Mouse (Mus musculus) embryonic facial prominence, embryonic 11.5 days (tissue): ENCODE data around the gene Cpn2. TPM values are rescaled to one million over a fixed set of nuclear protein-coding genes. Genes with fewer than 3 reads are reported as not detected.

Source experiments
- ATAC-seq: fragments of 200-750 bp; cut with Nextera tagmentation; replicated peaks from 2 replicates; pipeline ENCODE4 v1.8.0; 2017; ENCODE audit warnings: low read depth; ENCODE audit not compliant: insufficient number of reproducible peaks, low FRiP score, low TSS enrichment
- DNase-seq: peaks from one replicate; pipeline ENCODE4 v3.0.0-alpha.2; 2015; ENCODE audit warnings: low spot score
- H3K27ac ChIP-seq: fragments of 300-500 bp; sonication (generic); replicated peaks from 2 replicates; pipeline ENCODE4 v1.5.1; 2014; ENCODE audit warnings: mild to moderate bottlenecking, low read depth, low read length, control low read depth
- H3K27me3 ChIP-seq: fragments of 300-500 bp; sonication (generic); 2 replicates; pipeline ENCODE4 v1.6.1; 2014; ENCODE audit warnings: mild to moderate bottlenecking, low read length, moderate library complexity, mixed read lengths; ENCODE audit not compliant: control insufficient read depth, insufficient read depth
- H3K36me3 ChIP-seq: fragments of 300-500 bp; sonication (generic); replicated peaks from 2 replicates; pipeline ENCODE4 v1.6.1; 2014; ENCODE audit warnings: low read depth, mild to moderate bottlenecking, low read length, moderate library complexity, mixed read lengths; ENCODE audit not compliant: control insufficient read depth, insufficient read depth
- H3K4me1 ChIP-seq: fragments of 300-500 bp; sonication (generic); 2 replicates; pipeline ENCODE4 v1.6.1; 2014; ENCODE audit warnings: low read length, mixed read lengths; ENCODE audit not compliant: control insufficient read depth, insufficient read depth
- H3K4me2 ChIP-seq: fragments of 300-500 bp; sonication (generic); 2 replicates; pipeline ENCODE4 v1.6.1; 2014; ENCODE audit warnings: low read depth, mild to moderate bottlenecking, control low read depth, low read length, moderate library complexity
- H3K4me3 ChIP-seq: fragments of 300-500 bp; sonication (generic); 2 replicates; pipeline ENCODE4 v1.5.1; 2014; ENCODE audit warnings: low read depth, low read length, control low read depth
- H3K9ac ChIP-seq: fragments of 300-500 bp; sonication (generic); replicated peaks from 2 replicates; pipeline ENCODE4 v1.6.1; 2014; ENCODE audit warnings: mild to moderate bottlenecking, control low read depth, low read length
- H3K9me3 ChIP-seq: fragments of 300-500 bp; sonication (generic); replicated peaks from 2 replicates; pipeline ENCODE4 v1.6.1; 2016; ENCODE audit warnings: mild to moderate bottlenecking, low read length, inconsistent platforms, mixed read lengths; ENCODE audit not compliant: control insufficient read depth
- WGBS: fragments of 180-500 bp; shearing (Covaris S2); extraction: QIAGEN DNeasy Blood & Tissue Kit; methylation state at CpG from one replicate; pipeline ENCODE4 v1.1.7; 2014; 5-methylcytosine and 5-hydroxymethylcytosine counted together
- polyA plus RNA-seq: library from polyadenylated mRNA; unstranded; fragments of >200 nt; fragmentation: Nextera tagmentation; extraction: Ambion mirVana; gene quantifications from 2 replicates; pipeline ENCODE4 v1.2.1, GENCODE M21; 2014

The Cpn2 gene
- polyA plus RNA-seq, 1 experiment from 2014 or later: not detected

DNA sequence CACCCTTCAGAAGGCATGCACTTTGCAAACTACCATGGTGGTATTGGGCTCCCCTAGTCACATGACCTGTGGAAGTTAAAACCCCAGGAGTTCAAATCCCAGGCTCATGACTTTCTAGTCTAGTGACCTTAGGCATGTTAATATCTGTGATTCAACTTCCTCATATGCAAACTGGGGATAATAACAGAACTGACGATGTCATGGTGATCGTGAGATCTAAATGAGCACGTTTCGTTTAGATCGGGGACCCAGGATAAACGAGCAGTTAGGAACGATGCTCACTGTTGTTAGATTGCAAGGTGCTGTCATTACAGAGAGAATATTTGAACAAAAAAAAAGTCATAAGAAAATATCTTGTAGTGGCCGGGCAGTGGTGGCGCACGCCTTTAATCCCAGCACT lies 5.1 kb downstream of the Cpn2 start:
- 89% methylated on average over 10 of the region's 10 CpGs for WGBS
- ATAC-seq (no peak), DNase-seq (no peak)
- H3K4me2 ChIP-seq: no peak overlapping the region
- H3K9ac ChIP-seq: no peak overlapping the region
- H3K9me3 ChIP-seq: no peaks in the 10 kb centered on the region
- no peak overlapping the region for H3K27ac ChIP-seq
- H3K27me3 ChIP-seq: no peaks in the 10 kb centered on the region
- H3K4me1 ChIP-seq: no peaks in the 10 kb centered on the region; the same call in 1 of the 2 replicates
- no peaks in the 10 kb centered on the region for H3K36me3 ChIP-seq
- no peak overlapping the region for H3K4me3 ChIP-seq

DNA sequence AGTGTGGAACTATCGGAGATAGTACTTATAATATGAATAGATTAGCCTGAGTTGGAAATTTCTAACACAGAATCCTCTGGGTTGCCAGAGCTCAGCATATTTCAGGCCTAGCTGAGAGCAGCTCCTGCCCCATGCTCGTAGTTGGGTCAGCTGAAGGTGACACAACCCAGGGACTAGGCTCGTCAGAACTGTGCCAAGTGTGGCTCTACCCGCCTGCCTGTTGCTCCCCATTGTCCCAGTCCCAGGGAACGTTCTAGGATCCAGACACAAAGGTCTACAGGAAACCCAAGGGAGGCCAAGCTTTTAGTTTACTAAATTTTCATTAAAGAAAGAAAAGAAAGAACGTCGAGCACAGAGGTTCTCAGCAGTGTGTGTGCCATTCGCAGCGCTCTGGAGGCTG lies 6.0 kb downstream of the Cpn2 start:
- ATAC-seq (no peak), DNase-seq (no peak)
- Histone ChIP-seq H3K36me3 (no peaks in the 10 kb centered on the region), H3K9me3 (no peaks in the 10 kb centered on the region), H3K27me3 (no peaks in the 10 kb centered on the region), H3K4me2 (no peak overlapping the region), H3K4me3 (no peak overlapping the region), H3K4me1 (no peaks in the 10 kb centered on the region; the same call in 1 of the 2 replicates), H3K27ac (no peak overlapping the region), H3K9ac (no peak overlapping the region)
- 89% methylated on average over 9 of the region's 9 CpGs for WGBS

DNA sequence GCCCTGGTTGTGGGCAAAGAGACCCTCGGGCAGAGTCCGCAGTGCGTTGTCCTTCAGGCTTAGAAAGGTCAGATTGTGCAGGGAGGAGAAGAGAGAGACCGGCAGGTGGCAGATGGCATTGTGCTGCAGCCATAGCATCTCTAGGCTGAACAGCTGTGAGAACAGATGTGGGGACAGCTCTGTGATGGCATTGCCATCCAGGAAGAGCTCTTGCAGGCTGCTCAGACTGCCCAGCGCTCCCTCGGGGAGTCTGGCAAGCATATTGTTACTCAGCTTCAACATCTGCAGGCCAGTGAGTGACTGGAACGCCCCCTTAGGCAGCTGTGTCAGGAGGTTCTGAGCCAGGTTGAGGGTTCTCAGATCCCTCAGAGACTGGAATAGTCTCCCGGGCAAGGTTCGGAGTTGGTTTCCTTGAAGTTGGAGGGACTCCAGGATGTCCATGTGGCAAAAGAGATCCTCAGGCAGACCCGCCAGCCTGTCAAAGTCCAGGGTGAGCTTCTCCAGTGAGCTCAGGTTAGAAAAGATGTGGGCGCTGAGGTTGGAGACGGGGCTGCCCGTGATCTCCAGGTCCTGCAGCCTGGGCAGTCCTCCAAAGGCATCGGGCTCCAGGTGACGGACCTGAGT lies 7.2 kb downstream of the Cpn2 start:
- Histone ChIP-seq H3K4me1 (no peaks in the 10 kb centered on the region; the same call in 1 of the 2 replicates), H3K36me3 (no peaks in the 10 kb centered on the region), H3K4me2 (no peak overlapping the region), H3K9ac (no peak overlapping the region), H3K9me3 (no peaks in the 10 kb centered on the region), H3K27me3 (no peaks in the 10 kb centered on the region), H3K27ac (no peak overlapping the region), H3K4me3 (no peak overlapping the region)
- ATAC-seq: no peak
- WGBS: 85% methylated on average over 15 of the region's 15 CpGs
- no peak for DNase-seq

DNA sequence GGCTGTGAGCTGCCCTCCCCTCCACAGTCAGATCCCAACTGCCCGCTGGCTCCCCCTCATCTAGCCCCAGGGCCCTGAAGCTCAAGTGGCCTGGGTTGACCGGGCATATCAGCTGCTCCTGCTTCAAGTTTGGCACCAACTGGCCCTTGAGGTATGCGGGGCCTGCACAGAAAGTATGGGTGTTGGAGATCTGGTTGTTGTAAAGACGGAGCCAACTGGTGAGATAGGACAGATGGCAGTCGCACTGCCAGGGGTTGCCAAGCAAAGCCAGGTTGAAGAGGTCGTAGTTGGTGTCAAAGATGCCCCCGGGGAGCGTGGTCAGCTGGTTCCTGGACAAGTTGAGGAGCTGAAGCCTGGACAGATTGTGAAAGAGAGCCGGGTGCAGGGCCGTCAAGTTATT lies 7.9 kb downstream of the Cpn2 start:
- Histone ChIP-seq H3K4me2 (no peak overlapping the region), H3K9ac (no peak overlapping the region), H3K4me1 (no peaks in the 10 kb centered on the region; the same call in 1 of the 2 replicates), H3K9me3 (no peaks in the 10 kb centered on the region), H3K27ac (no peak overlapping the region), H3K27me3 (no peaks in the 10 kb centered on the region), H3K4me3 (no peak overlapping the region), H3K36me3 (no peaks in the 10 kb centered on the region)
- DNase-seq (no peak), ATAC-seq (no peak)
- 78% methylated on average over 10 of the region's 10 CpGs for WGBS

DNA sequence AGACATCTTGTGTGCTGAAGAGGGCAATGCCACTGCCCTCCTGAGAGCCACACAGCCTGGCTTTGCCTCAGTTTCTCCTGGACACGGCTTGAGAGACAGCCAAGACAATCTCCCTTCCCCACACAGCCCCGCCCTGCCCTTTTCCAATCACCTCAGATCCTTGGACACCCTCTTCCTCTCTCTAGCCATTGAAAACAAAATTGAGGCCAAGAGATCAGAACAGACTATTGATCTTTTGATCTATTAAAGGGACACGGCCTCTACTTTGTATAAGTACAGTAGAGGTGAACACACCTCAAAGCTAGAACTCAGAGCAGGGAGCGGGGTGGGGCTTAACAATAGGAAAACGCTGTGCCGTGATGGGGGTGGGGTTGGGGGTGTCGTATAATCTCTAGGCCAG lies 8.9 kb downstream of the Cpn2 start:
- no peak for DNase-seq
- Histone ChIP-seq H3K4me1 (no peaks in the 10 kb centered on the region; the same call in 1 of the 2 replicates), H3K4me2 (no peak overlapping the region), H3K27ac (no peak overlapping the region), H3K9ac (no peak overlapping the region), H3K27me3 (no peaks in the 10 kb centered on the region), H3K36me3 (no peaks in the 10 kb centered on the region), H3K4me3 (no peak overlapping the region), H3K9me3 (no peaks in the 10 kb centered on the region)
- WGBS: 88% methylated on average over 7 of the region's 7 CpGs
- no peak for ATAC-seq

DNA sequence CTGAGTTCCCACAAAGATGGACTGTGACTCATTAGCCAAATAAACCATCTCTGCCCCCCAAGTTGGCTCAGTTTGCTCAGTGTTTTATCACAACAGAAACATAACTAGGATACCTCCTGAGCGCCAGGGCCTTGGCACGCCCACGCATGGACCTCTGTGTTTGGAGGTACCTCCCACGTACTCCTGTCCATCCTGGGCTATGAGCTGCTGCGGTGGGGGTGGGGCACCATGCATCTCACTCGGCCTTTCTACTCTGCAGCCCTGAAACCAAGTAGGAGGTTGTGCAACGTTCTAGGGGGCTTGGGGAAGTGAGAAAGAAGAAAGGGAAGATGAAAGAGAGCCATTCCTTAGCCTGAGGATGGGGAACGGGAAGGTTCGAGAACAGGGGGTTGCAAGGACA lies 9.6 kb downstream of the Cpn2 start:
- Histone ChIP-seq H3K4me2 (no peak overlapping the region), H3K27ac (no peak overlapping the region), H3K4me1 (no peaks in the 10 kb centered on the region), H3K9me3 (no peaks in the 10 kb centered on the region), H3K36me3 (no peaks in the 10 kb centered on the region), H3K4me3 (no peak overlapping the region), H3K27me3 (no peaks in the 10 kb centered on the region), H3K9ac (no peak overlapping the region)
- no peak for ATAC-seq
- WGBS: 78% methylated on average over 9 of the region's 9 CpGs
- no peak for DNase-seq

DNA sequence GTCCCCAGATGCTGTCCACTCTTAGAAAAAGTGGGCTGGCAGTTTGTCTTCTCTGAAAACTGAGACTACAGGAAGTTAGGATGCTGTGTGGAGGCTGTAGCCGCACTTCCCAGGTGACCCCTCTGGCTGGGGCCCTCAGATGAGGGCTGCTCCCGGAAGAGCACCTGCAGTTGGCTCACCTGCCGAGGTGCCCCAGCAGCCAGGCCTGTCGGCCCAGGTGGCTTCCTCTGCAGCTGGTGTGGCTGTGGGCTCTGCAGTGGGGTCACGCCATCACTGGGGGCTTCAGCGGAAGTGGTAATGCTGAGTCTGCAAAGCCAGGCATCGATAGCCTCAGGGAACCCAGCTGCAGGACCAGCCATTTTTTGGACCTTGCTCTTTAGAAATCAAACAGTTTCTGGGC lies 12.2 kb downstream of the Cpn2 start:
- Histone ChIP-seq H3K27ac (no peak overlapping the region), H3K4me3 (no peak overlapping the region), H3K9ac (no peak overlapping the region; the same call in 1 of the 2 replicates), H3K27me3 (no peaks in the 10 kb centered on the region), H3K36me3 (no peaks in the 10 kb centered on the region), H3K4me1 (no peaks in the 10 kb centered on the region), H3K4me2 (no peak overlapping the region), H3K9me3 (no peaks in the 10 kb centered on the region)
- ATAC-seq: no peak
- 51% methylated on average over 7 of the region's 7 CpGs for WGBS
- no peak for DNase-seq

DNA sequence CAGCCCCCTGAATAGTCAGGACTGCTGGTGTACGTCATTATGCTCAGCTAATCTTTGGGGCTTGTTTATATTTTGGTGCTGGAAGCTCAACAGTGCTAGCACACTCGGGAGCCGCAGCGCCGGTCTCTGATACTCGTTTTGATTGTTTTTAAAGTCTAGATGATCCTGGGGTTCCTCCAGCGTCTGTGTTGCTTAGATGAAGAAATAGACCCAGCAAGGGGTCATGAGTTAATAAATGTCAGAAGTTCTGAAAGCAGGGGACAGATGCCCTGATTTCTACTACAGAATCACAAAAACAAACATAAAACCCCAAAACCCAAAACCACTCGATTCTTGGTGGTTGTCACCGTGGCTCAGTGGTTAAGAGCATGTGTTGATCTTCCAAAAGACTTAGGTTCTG lies 13.4 kb downstream of the Cpn2 start:
- H3K4me1 ChIP-seq: no peaks in the 10 kb centered on the region
- no peak overlapping the region for H3K4me2 ChIP-seq
- H3K4me3 ChIP-seq: no peak overlapping the region
- 75% methylated on average over 9 of the region's 9 CpGs for WGBS
- no peaks in the 10 kb centered on the region for H3K27me3 ChIP-seq
- no peak overlapping the region for H3K9ac ChIP-seq
- ATAC-seq (no peak), DNase-seq (no peak)
- H3K27ac ChIP-seq: no peak overlapping the region
- no peaks in the 10 kb centered on the region for H3K36me3 ChIP-seq
- H3K9me3 ChIP-seq: no peaks in the 10 kb centered on the region
